Mouse (Mus musculus) kidney, adult 2 months (tissue): ENCODE results near the gene Prr36.

Experiments used
- CTCF ChIP-seq: fragments of 200-500 bp; conservative IDR thresholded peaks from 2 replicates; pipeline ENCODE4 v1.5.1; 2011; ENCODE audit warnings: low read depth, mild to moderate bottlenecking, control low read depth, low read length, moderate library complexity, mixed read lengths; ENCODE audit not compliant: insufficient read depth, insufficient read length
- POLR2A ChIP-seq: fragments of 200-500 bp; IDR thresholded peaks from one replicate; pipeline ENCODE4 v1.6.1; 2011; ENCODE audit warnings: low read depth, low read length, control low read depth

GRCm38 (mm10) chr8:4245737-4246136 lies 28.5 kb upstream of the Prr36 start:
- no peak for TF ChIP-seq POLR2A
- TF ChIP-seq CTCF, result no peak
